ENCODE assay signal across 8 mouse cellular contexts in genomic region chr11:117872861-117873608, GRCm38 (mm10). TPM values are rescaled to one million over a fixed set of nuclear protein-coding genes. Genes with fewer than 3 reads are reported as not detected.
DNase-seq lines count a peak whose midpoint lies in the region; ATAC-seq and TF ChIP-seq lines count a peak whose summit lies in the region.

TSS of gene Tha1 (minus strand) at chr11:117873481.

- H3K4me1 ChIP-seq in embryonic fibroblast, embryonic 13.5 days (ENCODE audit: control insufficient read depth, insufficient read depth, low read length): no peaks in the 10 kb centered on the region
- peaks cover 54% of the 10 kb centered on the region for H3K4me1 ChIP-seq in heart, embryonic 13.5 days
- peaks cover 10% of the 10 kb centered on the region for H3K4me1 ChIP-seq in kidney, postnatal 0 days (replicated peaks; ENCODE audit: insufficient read depth, low read length)
- H3K4me1 ChIP-seq in midbrain, embryonic 16.5 days (ENCODE audit: control insufficient read depth, insufficient read depth, low read length): peaks cover 9% of the 10 kb centered on the region

- no peaks in the 10 kb centered on the region for H3K36me3 ChIP-seq in heart, embryonic 13.5 days
- no peaks in the 10 kb centered on the region for H3K36me3 ChIP-seq in kidney, postnatal 0 days (ENCODE audit: insufficient read depth, low read length)
- H3K36me3 ChIP-seq in midbrain, embryonic 16.5 days (ENCODE audit: control insufficient read depth, insufficient read depth, low read length): no peaks in the 10 kb centered on the region

- TF ChIP-seq POLR2A in embryonic fibroblast, embryonic 13.5 days (IDR thresholded peaks at IDR 0.05; ENCODE audit: low read depth, low read length): peak; percentile 72

- H3K4me3 ChIP-seq in embryonic fibroblast, embryonic 13.5 days (ENCODE audit: insufficient read depth, low read length): peak within 1 kb of the TSS; percentile 60
- peak within 1 kb of the TSS; percentile 74 for H3K4me3 ChIP-seq in heart, embryonic 13.5 days
- peak within 1 kb of the TSS; percentile 56 for H3K4me3 ChIP-seq in kidney, postnatal 0 days (replicated peaks; ENCODE audit: low read depth, low read length)
- H3K4me3 ChIP-seq in midbrain, embryonic 16.5 days (ENCODE audit: low read depth, low read length): peak within 1 kb of the TSS; percentile 71

- peak; percentile 33; the same call in 1 of the 2 replicates for ATAC-seq in heart, embryonic 13.5 days (ENCODE audit: extremely low read depth, insufficient number of reproducible peaks, low FRiP score, low TSS enrichment)
- peak; percentile 72 for ATAC-seq in kidney, postnatal 0 days (replicated peaks; ENCODE audit: low FRiP score, low read depth)
- ATAC-seq in midbrain, embryonic 16.5 days: peak; percentile 70

- H3K27me3 ChIP-seq in heart, embryonic 13.5 days (replicated peaks): peaks cover 9% of the 10 kb centered on the region
- H3K27me3 ChIP-seq in kidney, postnatal 0 days (ENCODE audit: insufficient read depth, low read length): no peaks in the 10 kb centered on the region
- no peaks in the 10 kb centered on the region for H3K27me3 ChIP-seq in midbrain, embryonic 16.5 days (ENCODE audit: control insufficient read depth, insufficient read depth, low read depth, low read length)

- H3K9me3 ChIP-seq in heart, embryonic 13.5 days: no peaks in the 10 kb centered on the region
- H3K9me3 ChIP-seq in kidney, postnatal 0 days (replicated peaks; ENCODE audit: low read length): no peaks in the 10 kb centered on the region
- no peaks in the 10 kb centered on the region for H3K9me3 ChIP-seq in midbrain, embryonic 16.5 days (replicated peaks; ENCODE audit: control insufficient read depth, low read length, poor library complexity, severe bottlenecking)

- no peak within 1 kb of the TSS for H3K27ac ChIP-seq in embryonic fibroblast, embryonic 13.5 days (ENCODE audit: insufficient read depth, low read length)
- H3K27ac ChIP-seq in heart, embryonic 13.5 days (replicated peaks): peak within 1 kb of the TSS; percentile 40; the same call in 1 of the 2 replicates
- H3K27ac ChIP-seq in kidney, postnatal 0 days: no peak within 1 kb of the TSS
- H3K27ac ChIP-seq in midbrain, embryonic 16.5 days (ENCODE audit: low read length): no peak within 1 kb of the TSS

- H3K9ac ChIP-seq in heart, embryonic 13.5 days: peak within 1 kb of the TSS; percentile 85
- peak within 1 kb of the TSS; percentile 72 for H3K9ac ChIP-seq in kidney, postnatal 0 days (ENCODE audit: low read depth, low read length)
- peak within 1 kb of the TSS; percentile 79 for H3K9ac ChIP-seq in midbrain, embryonic 16.5 days (ENCODE audit: low read depth, low read length)

- 2% methylated on average over 51 of the region's 51 CpGs for WGBS in heart, embryonic 13.5 days
- WGBS in kidney, postnatal 0 days: 2% methylated on average over 51 of the region's 51 CpGs
- WGBS in midbrain, embryonic 16.5 days: under 1% methylated on average over 51 of the region's 51 CpGs

- peak within 1 kb of the TSS; percentile 94 for H3K4me2 ChIP-seq in heart, embryonic 13.5 days
- peak within 1 kb of the TSS; percentile 96 for H3K4me2 ChIP-seq in kidney, postnatal 0 days (ENCODE audit: low read length)
- peak within 1 kb of the TSS; percentile 77 for H3K4me2 ChIP-seq in midbrain, embryonic 16.5 days (ENCODE audit: low read length)

- TF ChIP-seq CTCF in embryonic fibroblast, embryonic 13.5 days (IDR thresholded peaks at IDR 0.05; ENCODE audit: borderline replicate concordance, insufficient read depth, low read length): no peak
- TF ChIP-seq CTCF in kidney, postnatal 0 days (IDR thresholded peaks at IDR 0.05; ENCODE audit: low read depth): no peak

- peak; percentile 86 for DNase-seq in 416B (ENCODE audit: low read depth)
- DNase-seq in adrenal gland, postnatal 4 days (ENCODE audit: low spot score in 2 of 2): peak; percentile 47 to 70
- DNase-seq in kidney, postnatal 0 days (ENCODE audit: low spot score): peak; percentile 95
- peak; percentile 61 for DNase-seq in liver
- DNase-seq in telencephalon, adult 2 months (ENCODE audit: low read depth, low spot score): peak; percentile 61

RNA-seq across cellular contexts. Expression of gene Tha1, which starts in this region (rescaled TPM):
- 10 to 100 TPM; 15.1 to 15.6 TPM for total RNA-seq in adrenal gland, postnatal 4 days (2021)
- polyA plus RNA-seq in embryonic fibroblast, embryonic 13.5 days (2011; ENCODE audit: insufficient read length, low read depth, missing spikeins): 1.2 and 1.7 TPM in 2 replicates
- 4.6 and 5.4 TPM in 2 replicates for polyA plus RNA-seq in heart, embryonic 13.5 days (2015; fragmentation: Nextera tagmentation; extraction: Ambion mirVana)
- polyA plus RNA-seq in kidney, postnatal 0 days (2015; fragmentation: Nextera tagmentation; extraction: Ambion mirVana): 6.4 and 7.1 TPM in 2 replicates
- 4.2 and 5.0 TPM in 2 replicates for polyA plus RNA-seq in midbrain, embryonic 16.5 days (2015; fragmentation: Nextera tagmentation; extraction: Ambion mirVana)
